In genomic region chr9:94342011-94342410, GRCm38 (mm10) we compare ENCODE assay signal across 16 mouse cellular contexts.
A peak's percentile ranks its signal among the peaks of the same experiment; 100 is the strongest.
DNase-seq lines count a peak whose midpoint lies in the region; ATAC-seq lines count a peak whose summit lies in the region.
"Had no signal": no experiment of that assay in that cellular context is flagged by ENCODE, and none has a peak within 500 bp of the region (broad histone marks: within the 10 kb centered on the region; RNA-seq: fewer than 3 reads in every experiment).

No protein-coding gene starts in this region.

- no peaks in the 10 kb centered on the region for H3K36me3 ChIP-seq in neural tube, embryonic 12.5 days
- no peaks in the 10 kb centered on the region for H3K36me3 ChIP-seq in neural tube, embryonic 15.5 days
- no peaks in the 10 kb centered on the region for H3K36me3 ChIP-seq in hindbrain, embryonic 11.5 days (ENCODE audit: control insufficient read depth, insufficient read depth, low read length)
- no peaks in the 10 kb centered on the region for H3K36me3 ChIP-seq in midbrain, embryonic 13.5 days
- H3K36me3 ChIP-seq: kidney, embryonic 15.5 days; limb, embryonic 13.5 days had no signal

- no peak overlapping the region for H3K27ac ChIP-seq in neural tube, embryonic 12.5 days
- H3K27ac ChIP-seq in neural tube, embryonic 15.5 days (replicated peaks), result no peak overlapping the region
- no peak overlapping the region for H3K27ac ChIP-seq in hindbrain, embryonic 11.5 days (ENCODE audit: low read depth, low read length)
- no peak overlapping the region for H3K27ac ChIP-seq in midbrain, embryonic 13.5 days
- H3K27ac ChIP-seq: kidney, embryonic 15.5 days; limb, embryonic 13.5 days had no signal

- peak; percentile 85 for ATAC-seq in neural tube, embryonic 12.5 days (ENCODE audit: low FRiP score, low read depth)
- no peak for ATAC-seq in neural tube, embryonic 15.5 days (ENCODE audit: low FRiP score)
- peak; percentile 82 for ATAC-seq in hindbrain, embryonic 11.5 days (ENCODE audit: low FRiP score)
- ATAC-seq in midbrain, embryonic 13.5 days, result peak; percentile 89
- ATAC-seq: Patski had no signal

- peak; percentile 57 for DNase-seq in hindbrain, embryonic 11.5 days (ENCODE audit: low spot score)
- DNase-seq in spleen, postnatal 36 days (ENCODE audit: low spot score in 2 of 2), result no peak
- DNase-seq in B cell, adult 2 months, result no peak
- no peak for DNase-seq in urinary bladder, postnatal 25 days (ENCODE audit: low spot score)
- DNase-seq: adrenal gland, adult 2 months; cerebellum, postnatal 36 days; heart, postnatal 4 days; lung, adult 18-20 months; thymus, postnatal 25 days had no signal

- WGBS in neural tube, embryonic 12.5 days, result 59% methylated on average over 4 of the region's 4 CpGs
- 37% methylated on average over 4 of the region's 4 CpGs for WGBS in neural tube, embryonic 15.5 days
- 59% methylated on average over 4 of the region's 4 CpGs for WGBS in hindbrain, embryonic 11.5 days
- 41% methylated on average over 4 of the region's 4 CpGs for WGBS in midbrain, embryonic 13.5 days

- H3K4me1 ChIP-seq in neural tube, embryonic 12.5 days, result no peaks in the 10 kb centered on the region
- H3K4me1 ChIP-seq in neural tube, embryonic 15.5 days, result no peaks in the 10 kb centered on the region
- no peaks in the 10 kb centered on the region for H3K4me1 ChIP-seq in hindbrain, embryonic 11.5 days (replicated peaks; ENCODE audit: control insufficient read depth, insufficient read depth, low read length)
- H3K4me1 ChIP-seq in midbrain, embryonic 13.5 days (replicated peaks), result no peaks in the 10 kb centered on the region
- H3K4me1 ChIP-seq: kidney, embryonic 15.5 days; limb, embryonic 13.5 days had no signal

- H3K9me3 ChIP-seq in neural tube, embryonic 12.5 days, result no peaks in the 10 kb centered on the region
- H3K9me3 ChIP-seq in neural tube, embryonic 15.5 days (replicated peaks), result no peaks in the 10 kb centered on the region
- no peaks in the 10 kb centered on the region for H3K9me3 ChIP-seq in hindbrain, embryonic 11.5 days (ENCODE audit: control insufficient read depth, low read length)
- no peaks in the 10 kb centered on the region for H3K9me3 ChIP-seq in midbrain, embryonic 13.5 days
- H3K9me3 ChIP-seq: kidney, embryonic 15.5 days; limb, embryonic 13.5 days had no signal

- no peak overlapping the region for H3K4me2 ChIP-seq in neural tube, embryonic 12.5 days (replicated peaks)
- no peak overlapping the region for H3K4me2 ChIP-seq in neural tube, embryonic 15.5 days
- H3K4me2 ChIP-seq in hindbrain, embryonic 11.5 days (replicated peaks; ENCODE audit: low read depth, low read length), result no peak overlapping the region
- H3K4me2 ChIP-seq in midbrain, embryonic 13.5 days (replicated peaks), result no peak overlapping the region
- H3K4me2 ChIP-seq: kidney, embryonic 15.5 days; limb, embryonic 13.5 days had no signal

- H3K4me3 ChIP-seq in neural tube, embryonic 12.5 days, result no peak overlapping the region
- H3K4me3 ChIP-seq in neural tube, embryonic 15.5 days (replicated peaks), result no peak overlapping the region
- H3K4me3 ChIP-seq in hindbrain, embryonic 11.5 days (ENCODE audit: low read depth, low read length), result no peak overlapping the region
- no peak overlapping the region for H3K4me3 ChIP-seq in midbrain, embryonic 13.5 days (replicated peaks)
- H3K4me3 ChIP-seq: kidney, embryonic 15.5 days; limb, embryonic 13.5 days had no signal

- H3K9ac ChIP-seq in neural tube, embryonic 12.5 days, result no peak overlapping the region
- H3K9ac ChIP-seq in neural tube, embryonic 15.5 days (replicated peaks), result no peak overlapping the region
- no peak overlapping the region for H3K9ac ChIP-seq in hindbrain, embryonic 11.5 days (ENCODE audit: low read depth, low read length)
- H3K9ac ChIP-seq in midbrain, embryonic 13.5 days (replicated peaks), result no peak overlapping the region
- H3K9ac ChIP-seq: kidney, embryonic 15.5 days; limb, embryonic 13.5 days had no signal

- H3K27me3 ChIP-seq in neural tube, embryonic 12.5 days (replicated peaks), result no peaks in the 10 kb centered on the region
- no peaks in the 10 kb centered on the region for H3K27me3 ChIP-seq in neural tube, embryonic 15.5 days (replicated peaks)
- no peaks in the 10 kb centered on the region for H3K27me3 ChIP-seq in hindbrain, embryonic 11.5 days (ENCODE audit: control insufficient read depth, insufficient read depth, low read length)
- H3K27me3 ChIP-seq in midbrain, embryonic 13.5 days, result no peaks in the 10 kb centered on the region
- H3K27me3 ChIP-seq: CH12.LX; kidney, embryonic 15.5 days; limb, embryonic 13.5 days; Patski had no signal
